Mouse (Mus musculus) forebrain, embryonic 11.5 days (tissue): ENCODE measurements around the gene Eya2. TPM values are rescaled to one million over a fixed set of nuclear protein-coding genes. Genes with fewer than 3 reads are reported as not detected.

Experiments used
- ATAC-seq: fragments of 200-750 bp; cut with Nextera tagmentation; replicated peaks from 2 replicates; pipeline ENCODE4 v1.8.0; 2017; ENCODE audit warnings: moderate TSS enrichment; ENCODE audit not compliant: low FRiP score
- DNase-seq: peaks from one replicate; pipeline ENCODE4 v3.0.0-alpha.2; 2017; ENCODE audit warnings: low spot score
- H3K27ac ChIP-seq: fragments of 300-500 bp; sonication (generic); 2 replicates; pipeline ENCODE4 v1.5.1; 2014; ENCODE audit warnings: low read depth, low read length
- H3K27me3 ChIP-seq: fragments of 300-500 bp; sonication (generic); 2 replicates; pipeline ENCODE4 v1.6.1; 2014; ENCODE audit warnings: mild to moderate bottlenecking, low read length, mixed read lengths; ENCODE audit not compliant: control insufficient read depth, insufficient read depth
- H3K36me3 ChIP-seq: fragments of 300-500 bp; sonication (generic); 2 replicates; pipeline ENCODE4 v1.6.1; 2014; ENCODE audit warnings: mild to moderate bottlenecking, low read length, moderate library complexity, mixed read lengths; ENCODE audit not compliant: control insufficient read depth, insufficient read depth
- H3K4me1 ChIP-seq: fragments of 300-500 bp; sonication (generic); replicated peaks from 2 replicates; pipeline ENCODE4 v1.6.1; 2014; ENCODE audit warnings: low read length, mixed read lengths; ENCODE audit not compliant: control insufficient read depth, insufficient read depth
- H3K4me2 ChIP-seq: fragments of 300-500 bp; sonication (generic); 2 replicates; pipeline ENCODE4 v1.6.1; 2014; ENCODE audit warnings: low read depth, mild to moderate bottlenecking, low read length, moderate library complexity, mixed read lengths; ENCODE audit not compliant: severe bottlenecking
- H3K4me3 ChIP-seq: fragments of 300-500 bp; sonication (generic); 2 replicates; pipeline ENCODE4 v1.5.1; 2014; ENCODE audit warnings: low read depth, low read length
- H3K9ac ChIP-seq: fragments of 300-500 bp; sonication (generic); 2 replicates; pipeline ENCODE4 v1.6.1; 2014; ENCODE audit warnings: low read length
- H3K9me3 ChIP-seq: fragments of 300-500 bp; sonication (generic); 2 replicates; pipeline ENCODE4 v1.6.1; 2016; ENCODE audit warnings: low read length, mixed read lengths; ENCODE audit not compliant: control insufficient read depth
- WGBS: fragments of 180-500 bp; shearing (Covaris S2); extraction: QIAGEN DNeasy Blood & Tissue Kit; methylation state at CpG from one replicate; pipeline ENCODE4 v1.1.7; 2014; 5-methylcytosine and 5-hydroxymethylcytosine counted together
- polyA plus RNA-seq: library from polyadenylated mRNA; unstranded; fragments of >200 nt; fragmentation: Nextera tagmentation; extraction: Ambion mirVana; gene quantifications from 2 replicates; pipeline ENCODE4 v1.2.1, GENCODE M21; 2014

Gene Eya2
- polyA plus RNA-seq, 1 experiment from 2014 or later = 10.3 TPM

- no peak for DNase-seq
- ATAC-seq = no peak
These were observed 32.0 kb downstream of the Eya2 start for GRCm38 (mm10) chr2:165626826-165627225.

GRCm38 (mm10) chr2:165627974-165628373 lies 33.1 kb downstream of the Eya2 start:
- no peaks in the 10 kb centered on the region for H3K36me3 ChIP-seq
- no peaks in the 10 kb centered on the region for H3K9me3 ChIP-seq
- WGBS = 82% methylated on average over 6 of the region's 6 CpGs
- no peak overlapping the region for H3K9ac ChIP-seq
- H3K4me1 ChIP-seq = no peaks in the 10 kb centered on the region
- H3K4me2 ChIP-seq = no peak overlapping the region
- no peak overlapping the region for H3K4me3 ChIP-seq
- H3K27ac ChIP-seq = no peak overlapping the region
- DNase-seq (no peak), ATAC-seq (no peak)
- H3K27me3 ChIP-seq = no peaks in the 10 kb centered on the region

More at GRCm38 (mm10) chr2:165626826-165627225, 32.0 kb downstream of the Eya2 start:
- Histone ChIP-seq H3K4me2 (no peak overlapping the region), H3K36me3 (no peaks in the 10 kb centered on the region), H3K4me1 (no peaks in the 10 kb centered on the region), H3K9me3 (no peaks in the 10 kb centered on the region), H3K4me3 (no peak overlapping the region), H3K27me3 (no peaks in the 10 kb centered on the region), H3K27ac (no peak overlapping the region), H3K9ac (no peak overlapping the region)
- 83% methylated on average over 6 of the region's 6 CpGs for WGBS

GRCm38 (mm10) chr2:165629900-165630299 lies 35.1 kb downstream of the Eya2 start:
- 44% methylated on average over 8 of the region's 8 CpGs for WGBS

GRCm38 (mm10) chr2:165633011-165633785 lies 38.4 kb downstream of the Eya2 start:
- Histone ChIP-seq H3K9ac (no peak overlapping the region), H3K9me3 (no peaks in the 10 kb centered on the region), H3K4me3 (no peak overlapping the region), H3K27ac (no peak overlapping the region), H3K36me3 (no peaks in the 10 kb centered on the region), H3K4me2 (no peak overlapping the region), H3K27me3 (no peaks in the 10 kb centered on the region), H3K4me1 (no peaks in the 10 kb centered on the region)
- 88% methylated on average over 11 of the region's 11 CpGs for WGBS
- ATAC-seq = no peak
- DNase-seq = no peak

More at GRCm38 (mm10) chr2:165629900-165630299, 35.1 kb downstream of the Eya2 start:
- Histone ChIP-seq H3K4me1 (no peaks in the 10 kb centered on the region), H3K4me2 (no peak overlapping the region), H3K9ac (no peak overlapping the region), H3K36me3 (no peaks in the 10 kb centered on the region), H3K27ac (no peak overlapping the region), H3K27me3 (no peaks in the 10 kb centered on the region), H3K9me3 (no peaks in the 10 kb centered on the region), H3K4me3 (no peak overlapping the region)
- ATAC-seq = no peak
- no peak for DNase-seq

GRCm38 (mm10) chr2:165634481-165634880 lies 39.6 kb downstream of the Eya2 start:
- no peaks in the 10 kb centered on the region for H3K36me3 ChIP-seq
- H3K9ac ChIP-seq = no peak overlapping the region
- no peaks in the 10 kb centered on the region for H3K9me3 ChIP-seq
- no peak overlapping the region for H3K27ac ChIP-seq
- no peaks in the 10 kb centered on the region for H3K27me3 ChIP-seq
- ATAC-seq (no peak), DNase-seq (no peak)
- 66% methylated on average over 7 of the region's 7 CpGs for WGBS
- H3K4me1 ChIP-seq = no peaks in the 10 kb centered on the region
- no peak overlapping the region for H3K4me3 ChIP-seq
- H3K4me2 ChIP-seq = no peak overlapping the region

GRCm38 (mm10) chr2:165639075-165639755 lies 44.4 kb downstream of the Eya2 start:
- Histone ChIP-seq H3K4me2 (no peak overlapping the region), H3K27ac (no peak overlapping the region), H3K27me3 (no peaks in the 10 kb centered on the region), H3K9me3 (no peaks in the 10 kb centered on the region), H3K9ac (no peak overlapping the region), H3K36me3 (no peaks in the 10 kb centered on the region), H3K4me3 (no peak overlapping the region), H3K4me1 (peaks cover 4% of the 10 kb centered on the region)
- 84% methylated on average over 11 of the region's 11 CpGs for WGBS
- no peak for ATAC-seq
- DNase-seq = no peak

GRCm38 (mm10) chr2:165641909-165642505 lies 47.2 kb downstream of the Eya2 start:
- 59% methylated on average over 14 of the region's 14 CpGs for WGBS
- Histone ChIP-seq H3K9ac (no peak overlapping the region), H3K27ac (no peak overlapping the region), H3K4me1 (peaks cover 4% of the 10 kb centered on the region), H3K27me3 (no peaks in the 10 kb centered on the region), H3K4me3 (no peak overlapping the region), H3K4me2 (no peak overlapping the region), H3K36me3 (no peaks in the 10 kb centered on the region), H3K9me3 (no peaks in the 10 kb centered on the region)
- peak; percentile 58 for DNase-seq
- ATAC-seq = no peak

- Histone ChIP-seq H3K27me3 (no peaks in the 10 kb centered on the region), H3K27ac (no peak overlapping the region), H3K9ac (no peak overlapping the region), H3K4me3 (no peak overlapping the region), H3K9me3 (no peaks in the 10 kb centered on the region), H3K4me1 (peaks cover 4% of the 10 kb centered on the region), H3K4me2 (no peak overlapping the region), H3K36me3 (no peaks in the 10 kb centered on the region)
- DNase-seq = no peak
- WGBS = 61% methylated on average over 3 of the region's 3 CpGs
- no peak for ATAC-seq
These were observed 48.8 kb downstream of the Eya2 start for GRCm38 (mm10) chr2:165643596-165643995.
